Comparison of ENCODE assay signal across 9 mouse cellular contexts in genomic region chr11:74924149-74924548, GRCm38 (mm10). TPM values are rescaled to one million over a fixed set of nuclear protein-coding genes. Genes with fewer than 3 reads are reported as not detected.
DNase-seq lines count a peak whose midpoint lies in the region; ATAC-seq and TF ChIP-seq lines count a peak whose summit lies in the region.
"Had no signal": no experiment of that assay in that cellular context is flagged by ENCODE, and none has a peak within 500 bp of the region (broad histone marks: within the 10 kb centered on the region; RNA-seq: fewer than 3 reads in every experiment).

No protein-coding gene starts in this region.

- peak; percentile 29; the same call in 1 of the 2 replicates for TF ChIP-seq CTCF in heart, postnatal 0 days (IDR thresholded peaks at IDR 0.05; ENCODE audit: low read depth)
- peak; percentile 46 for TF ChIP-seq CTCF in hindbrain, postnatal 0 days (IDR thresholded peaks at IDR 0.05; ENCODE audit: low read depth)

- H3K27me3 ChIP-seq in heart, postnatal 0 days (ENCODE audit: control insufficient read depth, insufficient read depth, low read length), result no peaks in the 10 kb centered on the region
- no peaks in the 10 kb centered on the region for H3K27me3 ChIP-seq in hindbrain, postnatal 0 days (ENCODE audit: insufficient read depth, low read length)

- peaks cover 4% of the 10 kb centered on the region; the same call in 1 of the 2 replicates for H3K36me3 ChIP-seq in heart, postnatal 0 days (replicated peaks; ENCODE audit: control insufficient read depth, insufficient read depth, low read length)
- H3K36me3 ChIP-seq in hindbrain, postnatal 0 days (ENCODE audit: insufficient read depth, low read length), result peaks cover 3% of the 10 kb centered on the region; the same call in 1 of the 2 replicates

- DNase-seq in heart, postnatal 0 days (ENCODE audit: low spot score), result no peak
- no peak for DNase-seq in heart, adult 11 months
- peak; percentile 54 for DNase-seq in B cell, adult 2 months
- DNase-seq in adrenal gland, adult 2 months, result peak; percentile 24
- no peak for DNase-seq in hindbrain, postnatal 0 days (ENCODE audit: low spot score)
- DNase-seq in lung, postnatal 10 days, result peak; percentile 54
- peak; percentile 44 to 47 for DNase-seq in thymus, postnatal 36 days

- H3K4me3 ChIP-seq in heart, postnatal 0 days (ENCODE audit: low read depth, low read length), result no peak overlapping the region
- H3K4me3 ChIP-seq in hindbrain, postnatal 0 days (ENCODE audit: low read length), result no peak overlapping the region

- no peak for ATAC-seq in heart, postnatal 0 days (ENCODE audit: insufficient read depth, low read depth)
- ATAC-seq in hindbrain, postnatal 0 days, result no peak
- ATAC-seq in erythroid progenitor cell, adult 5-6 weeks (replicated peaks; ENCODE audit: low FRiP score, poor library complexity, severe bottlenecking), result no peak

- H3K9ac ChIP-seq in heart, postnatal 0 days (replicated peaks; ENCODE audit: low read depth, low read length), result no peak overlapping the region
- H3K9ac ChIP-seq in hindbrain, postnatal 0 days (replicated peaks; ENCODE audit: low read length), result no peak overlapping the region

- H3K4me2 ChIP-seq in heart, postnatal 0 days (ENCODE audit: low read depth, low read length), result no peak overlapping the region
- H3K4me2 ChIP-seq in hindbrain, postnatal 0 days (ENCODE audit: low read depth, low read length), result no peak overlapping the region

- no peak for TF ChIP-seq EP300 in heart, postnatal 0 days (IDR thresholded peaks at IDR 0.05; ENCODE audit: low read depth)

- H3K4me1 ChIP-seq in heart, postnatal 0 days (ENCODE audit: control insufficient read depth, insufficient read depth), result peaks cover 7% of the 10 kb centered on the region
- H3K4me1 ChIP-seq in hindbrain, postnatal 0 days (ENCODE audit: insufficient read depth, low read length), result peaks cover 11% of the 10 kb centered on the region

- WGBS in heart, postnatal 0 days, result 58% methylated on average over 4 of the region's 4 CpGs
- whole genome bisulfite sequencing in hindbrain, postnatal 0 days, result 66% methylated on average over 4 of the region's 4 CpGs

- H3K27ac ChIP-seq in heart, postnatal 0 days (ENCODE audit: low read depth), result no peak overlapping the region
- no peak overlapping the region for H3K27ac ChIP-seq in hindbrain, postnatal 0 days
- H3K27ac ChIP-seq: macrophage had no signal

- no peaks in the 10 kb centered on the region for H3K9me3 ChIP-seq in heart, postnatal 0 days (replicated peaks; ENCODE audit: control insufficient read depth, low read length)
- H3K9me3 ChIP-seq in hindbrain, postnatal 0 days (ENCODE audit: low read length), result no peaks in the 10 kb centered on the region

RNA-seq across cellular contexts. Expression of gene Smg6, which starts 1.5 kb away (rescaled TPM):
- total RNA-seq in heart, postnatal 0 days (2014; rRNA removed; ENCODE audit: low replicate concordance), result 15.7 and 21.1 TPM in 2 replicates
- polyA plus RNA-seq in heart, postnatal 0 days (2015; fragmentation: Nextera tagmentation; extraction: Ambion mirVana), result 6.9 and 7.1 TPM in 2 replicates
- total RNA-seq in adrenal gland, adult 2 months (2021), result 10 to 100 TPM; 19.7 to 20.9 TPM
- polyA plus RNA-seq in adrenal gland, adult 2 months (2012; rRNA removed), result 27.8 and 32.6 TPM in 2 replicates
- total RNA-seq in hindbrain, postnatal 0 days (2014; rRNA removed), result 24.9 and 27.8 TPM in 2 replicates
- polyA plus RNA-seq in hindbrain, postnatal 0 days (2015; fragmentation: Nextera tagmentation; extraction: Ambion mirVana), result 9.8 and 10.0 TPM in 2 replicates
- total RNA-seq in erythroid progenitor cell, adult 5-6 weeks (2015; ENCODE audit: low replicate concordance), result 49.9 and 53.7 TPM in 2 replicates
- total RNA-seq in erythroid progenitor cell, adult 5-6 weeks (2017; ENCODE audit: low replicate concordance), result 91.4 and 96.3 TPM in 2 replicates

RNA-seq across cellular contexts. Expression of gene Srr, which starts 1.6 kb away (rescaled TPM):
- 16.3 and 34.0 TPM in 2 replicates for total RNA-seq in heart, postnatal 0 days (2014; rRNA removed; ENCODE audit: low replicate concordance)
- 14.5 and 15.8 TPM in 2 replicates for polyA plus RNA-seq in heart, postnatal 0 days (2015; fragmentation: Nextera tagmentation; extraction: Ambion mirVana)
- 10 to 100 TPM; 55.7 to 62.8 TPM for total RNA-seq in adrenal gland, adult 2 months (2021)
- 2.4 and 5.2 TPM in 2 replicates for polyA plus RNA-seq in adrenal gland, adult 2 months (2012; rRNA removed)
- 31.0 and 41.8 TPM in 2 replicates for total RNA-seq in hindbrain, postnatal 0 days (2014; rRNA removed)
- polyA plus RNA-seq in hindbrain, postnatal 0 days (2015; fragmentation: Nextera tagmentation; extraction: Ambion mirVana), result 32.9 and 36.4 TPM in 2 replicates
- 7.9 and 18.0 TPM in 2 replicates for total RNA-seq in erythroid progenitor cell, adult 5-6 weeks (2015; ENCODE audit: low replicate concordance)
- 4.7 and 6.4 TPM in 2 replicates for total RNA-seq in erythroid progenitor cell, adult 5-6 weeks (2017; ENCODE audit: low replicate concordance)

RNA-seq across cellular contexts. Expression of gene Tsr1, which starts 26.3 kb away (rescaled TPM):
- total RNA-seq in heart, postnatal 0 days (2014; rRNA removed; ENCODE audit: low replicate concordance), result 17.5 and 20.9 TPM in 2 replicates
- 11.2 and 13.3 TPM in 2 replicates for polyA plus RNA-seq in heart, postnatal 0 days (2015; fragmentation: Nextera tagmentation; extraction: Ambion mirVana)
- total RNA-seq in adrenal gland, adult 2 months (2021), result 10 to 100 TPM; 35.3 to 39.8 TPM
- polyA plus RNA-seq in adrenal gland, adult 2 months (2012; rRNA removed), result 2.2 and 3.8 TPM in 2 replicates
- total RNA-seq in hindbrain, postnatal 0 days (2014; rRNA removed), result 20.3 and 34.1 TPM in 2 replicates
- polyA plus RNA-seq in hindbrain, postnatal 0 days (2015; fragmentation: Nextera tagmentation; extraction: Ambion mirVana), result 21.1 and 22.0 TPM in 2 replicates
- 4.7 and 11.7 TPM in 2 replicates for total RNA-seq in erythroid progenitor cell, adult 5-6 weeks (2015; ENCODE audit: low replicate concordance)
- 8.1 and 11.7 TPM in 2 replicates for total RNA-seq in erythroid progenitor cell, adult 5-6 weeks (2017; ENCODE audit: low replicate concordance)

RNA-seq across cellular contexts. Expression of gene Sgsm2, which starts 27.3 kb away (rescaled TPM):
- total RNA-seq in heart, postnatal 0 days (2014; rRNA removed; ENCODE audit: low replicate concordance), result 9.2 and 11.7 TPM in 2 replicates
- polyA plus RNA-seq in heart, postnatal 0 days (2015; fragmentation: Nextera tagmentation; extraction: Ambion mirVana), result 2.3 and 2.5 TPM in 2 replicates
- 10 to 100 TPM; 21.8 to 24.4 TPM for total RNA-seq in adrenal gland, adult 2 months (2021)
- polyA plus RNA-seq in adrenal gland, adult 2 months (2012; rRNA removed), result 27.0 and 35.2 TPM in 2 replicates
- 49.0 and 59.2 TPM in 2 replicates for total RNA-seq in hindbrain, postnatal 0 days (2014; rRNA removed)
- polyA plus RNA-seq in hindbrain, postnatal 0 days (2015; fragmentation: Nextera tagmentation; extraction: Ambion mirVana), result 21.2 and 21.3 TPM in 2 replicates
- 0.84 and 1.1 TPM in 2 replicates for total RNA-seq in erythroid progenitor cell, adult 5-6 weeks (2015; ENCODE audit: low replicate concordance)
- 0.13 and 0.76 TPM in 2 replicates for total RNA-seq in erythroid progenitor cell, adult 5-6 weeks (2017; ENCODE audit: low replicate concordance)

Comparison
In these comparisons a context has a peak if more than half of its experiments do, and no peak if none do; other contexts are left out.
1. DNase-seq: peak in B cell, adult 2 months (2 of 2), adrenal gland, adult 2 months (single experiment), lung, postnatal 10 days (single experiment) and thymus, postnatal 36 days (2 of 2); none in heart, postnatal 0 days (single experiment), heart, adult 11 months (single experiment) and hindbrain, postnatal 0 days (single experiment).